Mouse (Mus musculus): ENCODE results near the gene Ckap5. TPM values are rescaled to one million over a fixed set of nuclear protein-coding genes. Genes with fewer than 3 reads are reported as not detected.
A peak's percentile ranks its signal among the peaks of the same experiment; 100 is the strongest.
"Not testable (repeated sequence)": the region's sequence is repeated elsewhere in the genome, so short reads cannot be mapped to it uniquely, and the experiment has no call there.

Ckap5 gene
- total and polyA plus RNA-seq, 2 experiments from 2014 or later: 101 to 130 TPM

DNA sequence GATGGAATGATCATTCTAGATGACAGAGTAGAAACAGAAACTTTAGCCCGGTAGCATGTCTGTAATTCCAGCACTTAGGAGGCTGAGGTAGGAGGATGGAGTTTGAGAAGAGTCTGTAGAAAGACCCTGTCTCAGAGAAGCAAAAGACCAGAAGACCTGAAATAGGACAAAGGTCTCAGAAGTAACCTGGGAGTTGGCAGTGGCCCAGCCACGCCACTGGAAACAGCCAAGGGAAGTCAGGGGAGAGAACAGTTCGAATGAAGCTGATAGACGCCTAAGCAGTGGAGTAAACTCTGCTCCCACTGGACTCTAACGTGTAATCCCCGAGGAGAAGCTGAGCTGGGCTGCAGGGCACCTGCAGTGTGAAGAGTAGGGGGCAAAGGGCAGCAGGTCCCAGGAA is 41.3 kb upstream of the Ckap5 start:
- Histone ChIP-seq H3K4me2 (ENCODE audit: low read depth, low read length, poor library complexity, severe bottlenecking) (no peak overlapping the region), H3K27me3 (ENCODE audit: insufficient read depth, low read length) (no peaks in the 10 kb centered on the region), H3K4me3 (ENCODE audit: low read depth, low read length) (no peak overlapping the region), H3K9ac (replicated peaks; ENCODE audit: low read length, poor library complexity, severe bottlenecking) (no peak overlapping the region), H3K9me3 (ENCODE audit: low read length) (no peaks in the 10 kb centered on the region), H3K27ac (ENCODE audit: low read depth, low read length) (no peak overlapping the region), H3K36me3 (ENCODE audit: insufficient read depth, low read length) (0 out of 2 replicates have a peak, but pooled peaks cover 8% of the 10 kb centered on the region), H3K4me1 (ENCODE audit: insufficient read depth, low read length) (no peaks in the 10 kb centered on the region)
- DNase-seq (ENCODE audit: low spot score) (no peak), ATAC-seq (ENCODE audit: low FRiP score) (no peak)
- WGBS: 85% methylated on average over 6 of the region's 6 CpGs
- no peak for TF ChIP-seq CTCF (IDR thresholded peaks at IDR 0.05)

DNA sequence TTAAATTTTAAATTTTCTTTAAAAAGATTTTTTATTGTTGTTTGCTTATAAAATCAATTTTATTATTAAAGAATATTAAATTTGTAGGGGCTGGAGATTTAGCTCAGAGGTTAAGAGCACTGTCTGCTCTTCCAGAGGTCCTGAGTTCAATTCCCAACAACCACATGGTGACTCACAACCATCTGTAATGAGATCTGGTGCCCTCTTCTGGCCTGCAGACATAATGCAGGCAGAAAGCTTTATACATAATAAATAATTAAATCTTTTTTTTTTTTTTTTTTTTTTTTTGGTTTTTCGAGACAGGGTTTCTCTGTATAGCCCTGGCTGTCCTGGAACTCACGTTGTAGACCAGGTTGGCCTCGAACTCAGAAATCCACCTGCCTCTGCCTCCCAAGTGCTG is 39.3 kb upstream of the Ckap5 start:
- not testable (repeated sequence) for H3K27me3 ChIP-seq (ENCODE audit: insufficient read depth, low read length); DNase-seq (ENCODE audit: low spot score); H3K9ac ChIP-seq (replicated peaks; ENCODE audit: low read length, poor library complexity, severe bottlenecking); H3K4me1 ChIP-seq (ENCODE audit: insufficient read depth, low read length); H3K27ac ChIP-seq (ENCODE audit: low read depth, low read length); H3K4me2 ChIP-seq (ENCODE audit: low read depth, low read length, poor library complexity, severe bottlenecking); ATAC-seq (ENCODE audit: low FRiP score); H3K4me3 ChIP-seq (ENCODE audit: low read depth, low read length); H3K9me3 ChIP-seq (ENCODE audit: low read length); H3K36me3 ChIP-seq (ENCODE audit: insufficient read depth, low read length)
- peak; percentile 59 for TF ChIP-seq CTCF (IDR thresholded peaks at IDR 0.05)
- 82% methylated on average over 2 of the region's 3 CpGs for WGBS

DNA sequence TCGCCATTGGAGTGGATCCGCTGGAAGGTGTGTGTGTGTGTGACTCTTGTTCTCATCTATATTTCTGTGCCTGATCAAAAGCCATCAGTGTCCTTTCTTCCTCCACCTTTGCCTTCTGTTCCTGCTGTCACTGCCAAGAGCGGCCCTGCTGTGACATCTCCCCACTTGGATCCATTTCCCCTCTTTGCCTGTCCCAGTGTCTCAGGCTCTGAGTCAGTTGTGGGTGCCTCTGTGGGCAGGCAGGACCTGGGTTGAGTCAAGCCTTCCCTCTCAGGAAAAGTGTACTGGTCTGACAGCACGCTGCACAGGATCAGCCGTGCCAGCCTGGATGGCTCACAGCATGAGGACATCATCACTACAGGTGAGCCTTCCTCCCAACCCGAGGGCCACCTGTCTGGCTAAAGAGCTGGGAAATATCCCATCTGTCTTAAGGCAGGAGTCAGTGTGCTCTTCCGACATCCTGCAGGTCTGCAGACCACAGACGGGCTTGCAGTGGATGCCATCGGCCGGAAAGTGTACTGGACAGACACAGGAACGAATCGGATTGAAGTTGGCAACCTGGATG is 34.4 kb upstream of the Ckap5 start:
- Histone ChIP-seq H3K27me3 (ENCODE audit: insufficient read depth, low read length) (no peaks in the 10 kb centered on the region), H3K9me3 (ENCODE audit: low read length) (no peaks in the 10 kb centered on the region), H3K36me3 (ENCODE audit: insufficient read depth, low read length) (peaks cover 3% of the 10 kb centered on the region; the same call in 1 of the 2 replicates), H3K4me2 (ENCODE audit: low read depth, low read length, poor library complexity, severe bottlenecking) (no peak overlapping the region), H3K4me1 (ENCODE audit: insufficient read depth, low read length) (no peaks in the 10 kb centered on the region), H3K9ac (replicated peaks; ENCODE audit: low read length, poor library complexity, severe bottlenecking) (no peak overlapping the region), H3K4me3 (ENCODE audit: low read depth, low read length) (no peak overlapping the region), H3K27ac (ENCODE audit: low read depth, low read length) (no peak overlapping the region)
- ATAC-seq (ENCODE audit: low FRiP score) (no peak), DNase-seq (ENCODE audit: low spot score) (no peak)
- WGBS: 95% methylated on average over 12 of the region's 12 CpGs
- no peak for TF ChIP-seq CTCF (IDR thresholded peaks at IDR 0.05)

DNA sequence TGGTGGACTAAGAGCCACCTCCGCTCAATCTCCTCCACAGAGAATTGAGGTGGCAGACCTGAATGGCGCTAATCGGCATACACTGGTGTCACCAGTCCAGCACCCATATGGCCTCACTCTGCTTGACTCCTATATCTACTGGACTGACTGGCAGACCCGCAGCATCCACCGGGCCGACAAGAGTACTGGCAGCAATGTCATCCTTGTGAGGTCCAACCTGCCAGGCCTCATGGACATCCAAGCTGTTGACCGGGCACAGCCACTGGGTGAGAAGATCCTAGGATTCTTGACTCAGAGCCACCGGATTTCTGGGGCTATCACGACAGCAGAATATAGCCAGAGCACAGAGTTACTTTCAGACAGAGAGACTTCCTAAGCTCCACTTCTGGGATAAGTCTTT is 32.6 kb upstream of the Ckap5 start:
- ATAC-seq (ENCODE audit: low FRiP score) (no peak), DNase-seq (ENCODE audit: low spot score) (no peak)
- H3K4me2 ChIP-seq (ENCODE audit: low read depth, low read length, poor library complexity, severe bottlenecking): no peak overlapping the region
- H3K36me3 ChIP-seq (ENCODE audit: insufficient read depth, low read length): peaks cover 3% of the 10 kb centered on the region; the same call in 1 of the 2 replicates
- no peak overlapping the region for H3K4me3 ChIP-seq (ENCODE audit: low read depth, low read length)
- 96% methylated on average over 9 of the region's 9 CpGs for WGBS
- H3K27ac ChIP-seq (ENCODE audit: low read depth, low read length): no peak overlapping the region
- no peak for TF ChIP-seq CTCF (IDR thresholded peaks at IDR 0.05)
- no peaks in the 10 kb centered on the region for H3K9me3 ChIP-seq (ENCODE audit: low read length)
- no peak overlapping the region for H3K9ac ChIP-seq (replicated peaks; ENCODE audit: low read length, poor library complexity, severe bottlenecking)
- no peaks in the 10 kb centered on the region for H3K27me3 ChIP-seq (ENCODE audit: insufficient read depth, low read length)
- no peaks in the 10 kb centered on the region for H3K4me1 ChIP-seq (ENCODE audit: insufficient read depth, low read length)

DNA sequence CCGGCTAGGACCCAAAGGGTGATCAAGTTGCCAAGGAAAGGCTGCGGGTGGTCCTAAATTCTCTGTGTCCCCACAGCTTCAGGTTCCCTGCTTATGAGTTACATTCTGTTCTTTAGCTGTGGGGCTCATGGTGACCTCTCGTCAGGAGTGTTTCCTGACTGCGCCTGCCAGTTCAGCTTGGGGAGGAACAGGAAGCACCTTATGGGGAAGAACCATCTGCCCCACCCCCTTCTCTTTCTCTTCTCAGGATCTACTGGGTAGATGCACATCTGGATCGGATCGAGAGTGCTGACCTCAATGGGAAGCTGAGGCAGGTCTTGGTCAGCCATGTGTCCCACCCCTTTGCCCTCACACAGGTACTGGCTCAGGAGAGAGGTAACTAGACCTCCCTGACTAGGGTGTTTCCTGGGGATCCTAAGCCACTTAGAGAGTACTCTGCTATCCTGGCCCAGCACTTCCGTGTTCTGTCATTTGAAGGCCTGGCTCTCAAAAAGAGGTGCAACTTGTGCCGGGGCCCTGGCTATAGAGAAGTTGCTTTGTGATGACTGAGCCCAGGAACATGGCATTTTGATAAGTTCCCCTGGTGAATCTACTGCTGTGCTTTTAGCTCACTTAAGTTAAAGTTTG is 28.4 kb upstream of the Ckap5 start:
- H3K4me1 ChIP-seq (ENCODE audit: insufficient read depth, low read length): no peaks in the 10 kb centered on the region
- no peak overlapping the region for H3K9ac ChIP-seq (replicated peaks; ENCODE audit: low read length, poor library complexity, severe bottlenecking)
- ATAC-seq (ENCODE audit: low FRiP score) (no peak), DNase-seq (ENCODE audit: low spot score) (no peak)
- no peak overlapping the region for H3K4me3 ChIP-seq (ENCODE audit: low read depth, low read length)
- H3K9me3 ChIP-seq (ENCODE audit: low read length): no peaks in the 10 kb centered on the region
- no peak overlapping the region for H3K27ac ChIP-seq (ENCODE audit: low read depth, low read length)
- WGBS: 96% methylated on average over 8 of the region's 8 CpGs
- no peak overlapping the region for H3K4me2 ChIP-seq (ENCODE audit: low read depth, low read length, poor library complexity, severe bottlenecking)
- no peak for TF ChIP-seq CTCF (IDR thresholded peaks at IDR 0.05)
- H3K27me3 ChIP-seq (ENCODE audit: insufficient read depth, low read length): no peaks in the 10 kb centered on the region
- no peaks in the 10 kb centered on the region; the same call in 1 of the 2 replicates for H3K36me3 ChIP-seq (ENCODE audit: insufficient read depth, low read length)

DNA sequence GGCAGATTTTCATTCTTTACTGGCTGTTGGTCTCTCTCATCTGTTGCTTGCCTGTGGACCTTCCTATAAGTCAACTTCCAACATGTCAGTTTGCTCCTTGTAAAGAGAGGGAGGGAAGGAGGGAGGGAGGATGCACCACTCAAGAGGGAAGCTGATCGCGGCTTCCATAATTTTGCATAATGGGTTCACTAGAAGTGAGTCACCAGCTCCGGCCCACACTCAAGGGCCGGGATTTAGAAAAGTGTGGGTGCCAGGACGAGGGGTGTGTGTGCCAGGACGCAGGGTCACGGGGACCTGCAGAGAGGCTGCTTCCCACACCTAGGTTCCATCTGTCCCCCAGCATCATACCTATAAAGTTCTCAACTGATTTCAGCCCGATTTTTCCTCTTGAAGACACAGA is 18.5 kb upstream of the Ckap5 start:
- Histone ChIP-seq H3K4me2 (ENCODE audit: low read depth, low read length, poor library complexity, severe bottlenecking) (no peak overlapping the region), H3K4me1 (ENCODE audit: insufficient read depth, low read length) (no peaks in the 10 kb centered on the region), H3K9ac (replicated peaks; ENCODE audit: low read length, poor library complexity, severe bottlenecking) (no peak overlapping the region), H3K4me3 (ENCODE audit: low read depth, low read length) (no peak overlapping the region), H3K27me3 (ENCODE audit: insufficient read depth, low read length) (no peaks in the 10 kb centered on the region), H3K36me3 (ENCODE audit: insufficient read depth, low read length) (no peaks in the 10 kb centered on the region; the same call in 1 of the 2 replicates), H3K9me3 (ENCODE audit: low read length) (no peaks in the 10 kb centered on the region), H3K27ac (ENCODE audit: low read depth, low read length) (no peak overlapping the region)
- no peak for ATAC-seq (ENCODE audit: low FRiP score)
- TF ChIP-seq CTCF (IDR thresholded peaks at IDR 0.05): no peak
- 94% methylated on average over 8 of the region's 8 CpGs for WGBS
- DNase-seq (ENCODE audit: low spot score): no peak

Measured in midbrain, postnatal 0 days (tissue).